Mouse (Mus musculus) brain, embryonic 14.5 days (tissue): ENCODE measurements around the gene Sim2. TPM values are rescaled to one million over a fixed set of nuclear protein-coding genes. Genes with fewer than 3 reads are reported as not detected.

Source experiments
- DNase-seq: peaks from one replicate; pipeline ENCODE4 v3.0.0-alpha.2; 2011; ENCODE audit warnings: low read depth
- CTCF ChIP-seq: fragments of 200-500 bp; IDR thresholded peaks from 2 replicates; pipeline ENCODE4 v1.5.1; 2012; ENCODE audit warnings: inconsistent platforms, mild to moderate bottlenecking, moderate library complexity, borderline replicate concordance; ENCODE audit not compliant: insufficient read depth, insufficient read length; ENCODE audit errors: extremely low read depth
- POLR2A ChIP-seq: fragments of 200-500 bp; IDR thresholded peaks from 2 replicates; pipeline ENCODE4 v1.6.1; 2012; ENCODE audit warnings: mild to moderate bottlenecking, inconsistent platforms, borderline replicate concordance; ENCODE audit not compliant: poor library complexity, insufficient read depth, insufficient read length, severe bottlenecking; ENCODE audit errors: extremely low read depth
- polyA plus RNA-seq: library from polyadenylated mRNA; depleted of rRNA; stranded (reverse); fragments of >200 nt; gene quantifications from 2 replicates; pipeline ENCODE4 v1.2.3, GENCODE M21; 2012; rRNA removed

The Sim2 gene
- polyA plus RNA-seq: 0.74 and 0.81 TPM in 2 replicates

- TF ChIP-seq CTCF: no peak
- TF ChIP-seq POLR2A: no peak
- no peak for DNase-seq
Measured at GRCm38 (mm10) chr16:94084711-94085602, at the start of gene Sim2. Sim2 (plus strand) TSS chr16:94084931.

GRCm38 (mm10) chr16:94037280-94037679, 47.5 kb upstream of the Sim2 start:
- TF ChIP-seq CTCF (no peak), POLR2A (no peak)
- no peak for DNase-seq

GRCm38 (mm10) chr16:94038272-94038985, 46.3 kb upstream of the Sim2 start:
- DNase-seq: peak; percentile 65
- TF ChIP-seq POLR2A (no peak), CTCF (peak; percentile 76)

- DNase-seq: no peak
- TF ChIP-seq POLR2A (no peak), CTCF (no peak)
Measured at GRCm38 (mm10) chr16:94038986-94039341, 45.8 kb upstream of the Sim2 start.

GRCm38 (mm10) chr16:94040485-94040884, 44.2 kb upstream of the Sim2 start:
- DNase-seq: peak; percentile 55

GRCm38 (mm10) chr16:94041065-94041712, 43.5 kb upstream of the Sim2 start:
- TF ChIP-seq CTCF (no peak), POLR2A (no peak)
- DNase-seq: peak; percentile 62

More at GRCm38 (mm10) chr16:94040485-94040884, 44.2 kb upstream of the Sim2 start:
- TF ChIP-seq POLR2A (no peak), CTCF (no peak)

GRCm38 (mm10) chr16:94043797-94044196, 40.9 kb upstream of the Sim2 start:
- TF ChIP-seq POLR2A (no peak), CTCF (no peak)

GRCm38 (mm10) chr16:94044996-94045395, 39.7 kb upstream of the Sim2 start:
- TF ChIP-seq CTCF: no peak
- no peak for TF ChIP-seq POLR2A
- DNase-seq: no peak

More at GRCm38 (mm10) chr16:94043797-94044196, 40.9 kb upstream of the Sim2 start:
- DNase-seq: no peak

- no peak for DNase-seq
- no peak for TF ChIP-seq POLR2A
- TF ChIP-seq CTCF: no peak
Measured at GRCm38 (mm10) chr16:94050368-94050767, 34.4 kb upstream of the Sim2 start.

GRCm38 (mm10) chr16:94055176-94055575, 29.6 kb upstream of the Sim2 start:
- no peak for TF ChIP-seq CTCF
- no peak for TF ChIP-seq POLR2A
- DNase-seq: no peak

GRCm38 (mm10) chr16:94055576-94055975, 29.2 kb upstream of the Sim2 start:
- no peak for TF ChIP-seq POLR2A
- no peak for TF ChIP-seq CTCF
- no peak for DNase-seq
